Mouse (Mus musculus) gonadal fat pad, adult 2 months (tissue): ENCODE data around the gene Plekhd1. TPM values are rescaled to one million over a fixed set of nuclear protein-coding genes. Genes with fewer than 3 reads are reported as not detected.

Experiments used
- DNase-seq: peaks from one replicate; pipeline ENCODE4 v3.0.0-alpha.2; 2012; ENCODE audit warnings: low read depth
- polyA plus RNA-seq: library from polyadenylated mRNA; depleted of rRNA; stranded (reverse); fragments of >200 nt; gene quantifications from 2 replicates; pipeline ENCODE4 v1.2.3, GENCODE M21; 2012; rRNA removed

Plekhd1 gene
- polyA plus RNA-seq, 1 experiment = 4.5 TPM

- DNase-seq = no peak
Measured at GRCm38 (mm10) chr12:80757751-80758558, 65.6 kb downstream of the Plekhd1 start.

GRCm38 (mm10) chr12:80758559-80759386 lies 66.4 kb downstream of the Plekhd1 start:
- no peak for DNase-seq

- no peak for DNase-seq
Measured at GRCm38 (mm10) chr12:80759387-80759712, 67.0 kb downstream of the Plekhd1 start.

- no peak for DNase-seq
Measured at GRCm38 (mm10) chr12:80759713-80760395, 67.5 kb downstream of the Plekhd1 start.

GRCm38 (mm10) chr12:80760396-80760801 lies 68.0 kb downstream of the Plekhd1 start, which contains the start of gene Ccdc177:
TSS of gene Ccdc177 (minus strand) at chr12:80760687.
- no peak for DNase-seq

GRCm38 (mm10) chr12:80762982-80763381 lies 70.6 kb downstream of the Plekhd1 start:
- no peak for DNase-seq

GRCm38 (mm10) chr12:80764116-80764515 lies 71.7 kb downstream of the Plekhd1 start:
- DNase-seq = no peak

- DNase-seq = no peak
Measured at GRCm38 (mm10) chr12:80769697-80770096, 77.3 kb downstream of the Plekhd1 start.

Other genes with a start within 250 kb of the Plekhd1 start
- 8.5 and 10.6 TPM in 2 replicates for gene Exd2, start 229.5 kb upstream of the Plekhd1 start, polyA plus RNA-seq
- gene Galnt16, start 174.3 kb upstream of the Plekhd1 start, polyA plus RNA-seq = 3.0 and 3.9 TPM in 2 replicates
- gene Slc39a9, start 48.7 kb upstream of the Plekhd1 start, polyA plus RNA-seq = 45.3 and 53.0 TPM in 2 replicates
- 23.6 and 31.1 TPM in 2 replicates for gene Erh, start 48.2 kb upstream of the Plekhd1 start, polyA plus RNA-seq
- gene Ccdc177, start 68.1 kb downstream of the Plekhd1 start, polyA plus RNA-seq = 0.01 TPM in 1 of 2 replicates, not detected in the other
- gene Susd6, start 97.9 kb downstream of the Plekhd1 start, polyA plus RNA-seq = 44.7 and 50.9 TPM in 2 replicates